27 mouse cellular contexts compared by ENCODE assay signal in the genomic region with DNA sequence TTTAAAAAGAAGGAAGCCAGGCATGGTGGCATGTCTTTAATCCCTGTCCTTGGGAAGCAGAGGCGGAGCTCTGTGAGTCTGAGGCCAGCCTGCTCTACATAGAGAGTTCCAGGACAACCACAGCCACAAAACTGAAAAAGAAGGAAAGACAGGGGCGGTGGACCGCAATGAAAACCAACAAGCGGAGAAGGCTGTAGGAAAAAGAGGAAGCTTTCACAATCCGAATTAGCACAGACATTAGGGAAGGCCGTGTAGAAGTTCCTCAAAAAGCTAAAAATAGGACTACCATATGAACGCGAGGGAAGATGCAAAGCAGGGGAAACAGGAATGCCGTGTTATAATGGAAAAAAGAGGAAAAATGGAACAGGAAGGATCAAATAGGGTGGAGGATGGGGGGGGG. TPM values are rescaled to one million over a fixed set of nuclear protein-coding genes. Genes with fewer than 3 reads are reported as not detected.
"Had no signal": no experiment of that assay in that cellular context is flagged by ENCODE, and none has a peak within 500 bp of the region (broad histone marks: within the 10 kb centered on the region; RNA-seq: fewer than 3 reads in every experiment).

No protein-coding gene starts in this region.

- DNase-seq: kidney, adult 2 months; kidney, postnatal 25 days; layer of hippocampus, adult 9-11 months; liver, postnatal 0 days; lung, embryonic 14.5 days; lung, postnatal 4 days; midbrain, embryonic 14.5 days; thymus, adult 2 months; thymus, postnatal 14 days; thymus, postnatal 4 days had no signal

- H3K4me1 ChIP-seq: limb, embryonic 12.5 days; neural tube, embryonic 12.5 days; neural tube, embryonic 15.5 days had no signal

- H3K4me3 ChIP-seq: layer of hippocampus, adult 2 months; left cerebral cortex, adult 2 months; limb, embryonic 12.5 days; limb, embryonic 15.5 days; neural tube, embryonic 12.5 days; neural tube, embryonic 15.5 days had no signal

- H3K9ac ChIP-seq: limb, embryonic 12.5 days; limb, embryonic 15.5 days; liver, embryonic 14.5 days; liver, postnatal 0 days; lung, embryonic 14.5 days; neural tube, embryonic 12.5 days; neural tube, embryonic 15.5 days had no signal

- H3K4me2 ChIP-seq: limb, embryonic 12.5 days; limb, embryonic 15.5 days; liver, embryonic 11.5 days; lung, embryonic 14.5 days; midbrain, embryonic 11.5 days; neural tube, embryonic 12.5 days; neural tube, embryonic 15.5 days had no signal

- H3K9me3 ChIP-seq: limb, embryonic 12.5 days; limb, embryonic 15.5 days; neural tube, embryonic 12.5 days; neural tube, embryonic 15.5 days had no signal

- H3K27me3 ChIP-seq: neural tube, embryonic 12.5 days; neural tube, embryonic 15.5 days had no signal

- ATAC-seq: liver, postnatal 0 days; lung, postnatal 0 days had no signal

- H3K27ac ChIP-seq: kidney, postnatal 0 days; layer of hippocampus, adult 2 months; left cerebral cortex, adult 2 months; limb, embryonic 12.5 days; limb, embryonic 15.5 days; liver, embryonic 14.5 days; neural tube, embryonic 12.5 days; neural tube, embryonic 15.5 days; stomach, postnatal 0 days had no signal

- H3K36me3 ChIP-seq: limb, embryonic 12.5 days; limb, embryonic 15.5 days; neural tube, embryonic 12.5 days; neural tube, embryonic 15.5 days had no signal

RNA-seq across cellular contexts. Expression of a gene that starts 4.8 kb away (rescaled TPM):
- total RNA-seq: megakaryocyte-erythroid progenitor cell, adult 5-6 weeks had no signal

RNA-seq across cellular contexts. Expression of a gene that starts 24.6 kb away (rescaled TPM):
- total RNA-seq: megakaryocyte-erythroid progenitor cell, adult 5-6 weeks had no signal

RNA-seq across cellular contexts. Expression of a gene that starts 24.6 kb away (rescaled TPM):
- total RNA-seq: megakaryocyte-erythroid progenitor cell, adult 5-6 weeks; midbrain, postnatal 0 days had no signal
- polyA plus RNA-seq: kidney, embryonic 14.5 days; limb, embryonic 12.5 days; limb, embryonic 15.5 days; liver, embryonic 11.5 days; liver, postnatal 0 days; lung, embryonic 14.5 days; midbrain, embryonic 11.5 days; midbrain, embryonic 14.5 days; neural tube, embryonic 12.5 days; small intestine, adult 2 months; stomach, embryonic 14.5 days; stomach, postnatal 0 days; thymus, adult 2 months had no signal
